Mouse (Mus musculus) ovary, adult 10 weeks (tissue): ENCODE results near the gene Trarg1. TPM values are rescaled to one million over a fixed set of nuclear protein-coding genes. Genes with fewer than 3 reads are reported as not detected.

Experiments used
- polyA plus RNA-seq: library from polyadenylated mRNA; stranded (reverse); fragments of 350-450 nt; fragmentation: Illumina TruSeq; extraction: RNeasy Lipid Tissue Mini Kit (QIAGEN cat#74804); gene quantifications from one replicate; pipeline ENCODE4 v1.2.3, GENCODE M21; 2014

The Trarg1 gene
- 0.40 TPM for polyA plus RNA-seq

GRCm38 (mm10) chr11:76679508-76679907 is at the start of gene Trarg1:
Gene Trarg1, plus strand, starts transcription at chr11:76679808.

GRCm38 (mm10) chr11:76671871-76672475 is 7.6 kb upstream of the Trarg1 start, which contains the start of gene Bhlha9:
Gene Bhlha9, plus strand, starts transcription at chr11:76672470.

Other genes with a start within 250 kb of the Trarg1 start
- gene Abr, start 57.5 kb upstream of the Trarg1 start, polyA plus RNA-seq, result 14.9 TPM
- gene Bhlha9, start 7.3 kb upstream of the Trarg1 start, polyA plus RNA-seq, result not detected
- gene Gosr1, start 83.8 kb downstream of the Trarg1 start, polyA plus RNA-seq, result 40.9 TPM
- gene Cpd, start 167.2 kb downstream of the Trarg1 start, polyA plus RNA-seq, result 198 TPM
- gene Tmigd1, start 222.4 kb downstream of the Trarg1 start, polyA plus RNA-seq, result 1.8 TPM
- 358 TPM for gene Blmh, start 245.0 kb downstream of the Trarg1 start, polyA plus RNA-seq